Mouse (Mus musculus): ENCODE data around the gene Atg7. TPM values are rescaled to one million over a fixed set of nuclear protein-coding genes. Genes with fewer than 3 reads are reported as not detected.

The Atg7 gene
- total RNA-seq, 2 experiments from 2014 or later = 15.3 to 16.1 TPM

DNA sequence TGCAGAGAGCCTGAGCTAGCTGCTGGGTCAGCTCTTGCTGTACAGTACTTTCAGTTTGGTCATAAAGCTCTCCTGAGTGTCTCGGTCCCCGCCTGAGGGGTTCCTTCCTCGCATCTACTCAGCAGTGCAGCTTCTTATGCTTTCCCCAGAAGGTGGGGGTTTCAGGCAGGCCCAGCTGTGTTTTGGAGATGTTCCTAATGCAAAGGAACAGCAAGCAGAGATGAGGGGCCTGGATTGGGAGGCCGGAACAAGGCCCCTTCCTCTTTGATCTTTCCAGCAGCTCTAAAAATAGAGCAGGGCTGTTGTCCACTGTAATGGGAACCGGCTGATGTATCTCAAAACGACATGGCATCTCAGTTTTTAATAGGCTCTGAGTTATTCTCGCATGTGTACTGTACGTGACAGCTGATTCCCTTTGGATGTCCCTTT lies 82.3 kb downstream of the Atg7 start:
- intact Hi-C loops (cut with DNase I) = loop anchor here (2.0 to 10.0 kb wide), 2 partner anchors 282 to 310 kb away; partner anchors contain the start of gene Tamm41
- no peak for DNase-seq

DNA sequence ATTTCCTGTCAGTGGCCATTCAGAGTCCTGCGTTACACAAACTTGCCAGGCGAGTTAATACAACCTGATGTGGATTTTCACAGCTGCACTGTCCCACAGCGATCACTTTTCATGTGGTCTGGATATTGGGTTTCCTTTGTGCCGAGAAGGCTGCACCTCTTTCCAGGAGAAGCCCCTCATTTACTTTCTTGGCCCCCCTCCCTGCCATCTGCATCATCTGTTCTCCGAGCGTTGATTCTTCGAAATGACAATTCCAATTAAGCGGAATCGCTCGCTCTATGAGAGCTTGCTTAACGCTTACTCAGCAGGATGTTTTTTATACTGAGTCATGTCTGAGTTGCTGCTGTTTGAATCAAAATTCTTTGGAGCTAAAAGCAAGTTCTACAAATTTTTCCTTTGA lies 83.8 kb downstream of the Atg7 start:
- DNase-seq = no peak
- intact Hi-C loops (cut with DNase I) = loop anchor here (10.0 kb wide), 1 partner anchor 308 kb away; the partner anchor contains the start of gene Tamm41

DNA sequence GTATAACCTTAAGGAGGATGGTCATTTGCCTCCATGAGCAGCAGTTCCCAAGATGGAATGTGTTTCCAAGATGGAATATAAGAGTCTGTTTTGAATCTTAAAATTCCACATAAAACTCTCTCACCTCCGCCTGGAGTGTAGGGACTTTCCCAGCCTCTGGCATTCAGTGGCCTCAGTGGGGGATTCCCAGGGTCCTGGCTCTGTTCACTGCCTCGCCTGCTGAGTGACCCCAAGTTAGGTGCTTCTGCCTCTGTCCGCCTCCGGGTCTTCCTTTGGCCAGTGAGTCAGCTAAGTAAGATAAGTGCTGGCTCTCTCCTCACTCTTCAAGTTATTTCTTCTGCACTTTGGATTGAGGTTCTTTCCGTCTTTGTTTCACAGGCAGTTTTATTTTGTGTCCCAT lies 90.3 kb downstream of the Atg7 start:
- DNase-seq = no peak
- intact Hi-C loops (cut with DNase I) = loop anchor here (5.0 kb wide), 1 partner anchor 74 kb away; no protein-coding TSS in a partner anchor

DNA sequence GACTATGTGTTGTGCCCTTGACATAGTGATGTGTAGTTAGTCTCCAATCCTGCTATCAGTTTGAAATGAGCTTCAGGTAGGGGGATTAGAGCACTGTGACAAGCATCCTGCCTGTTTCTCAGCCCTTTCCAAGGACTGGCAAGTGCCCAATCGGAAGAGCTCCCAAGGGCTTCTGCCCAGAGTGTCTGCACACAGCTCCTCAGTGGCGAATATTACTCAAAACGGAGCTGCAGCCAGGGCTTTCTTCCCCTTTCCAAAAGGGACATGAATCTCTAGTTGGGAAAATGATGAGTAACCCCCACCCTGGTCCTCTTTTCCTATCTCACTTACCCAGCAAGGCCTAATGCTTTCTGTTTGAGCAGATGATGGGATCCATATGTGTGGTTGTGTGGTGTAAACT lies 90.8 kb downstream of the Atg7 start:
- DNase-seq = no peak
- intact Hi-C loops (cut with DNase I) = loop anchor here (5.0 kb wide), 1 partner anchor 74 kb away; no protein-coding TSS in a partner anchor

DNA sequence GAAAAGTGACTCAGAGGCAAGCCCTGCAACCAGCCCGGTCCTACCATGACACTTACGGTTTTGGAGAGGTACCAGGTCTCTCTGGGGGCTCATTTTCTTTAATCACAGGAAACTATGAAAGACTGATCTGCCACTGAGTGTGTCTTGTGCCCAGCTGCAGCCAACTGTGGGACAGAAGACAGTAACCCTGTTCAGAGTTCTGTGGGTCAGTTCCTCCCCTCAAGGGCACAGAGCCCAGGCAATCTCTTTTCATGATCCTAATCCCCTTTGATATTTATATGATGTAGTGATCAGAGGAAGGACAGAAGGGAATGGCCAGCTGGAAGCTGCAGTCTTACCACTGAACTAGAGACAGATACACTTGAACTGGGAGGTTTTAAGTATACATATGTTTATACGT lies 92.2 kb downstream of the Atg7 start:
- intact Hi-C loops (cut with DNase I) = no loop called here
- no peak for DNase-seq

DNA sequence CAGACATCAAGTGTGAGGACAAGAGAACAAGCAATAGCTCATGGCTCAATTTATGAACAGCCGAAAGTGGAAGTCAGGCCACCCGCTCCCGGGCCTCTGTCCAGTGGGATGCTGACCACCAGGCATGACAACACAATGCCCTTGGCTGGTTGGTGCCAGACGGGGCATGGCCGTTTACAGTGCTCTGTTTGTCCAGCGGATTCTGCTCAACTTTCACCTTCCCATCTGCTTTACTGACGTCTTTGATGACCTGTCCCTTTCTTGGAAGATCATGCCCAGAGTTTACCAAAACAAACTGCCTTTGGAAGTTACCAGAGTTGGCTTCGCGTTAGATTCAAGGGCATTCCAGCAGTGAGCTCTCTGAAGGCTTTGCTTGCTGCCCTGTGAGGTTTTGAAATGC lies 93.5 kb downstream of the Atg7 start:
- DNase-seq = no peak
- intact Hi-C loops (cut with DNase I) = no loop called here

DNA sequence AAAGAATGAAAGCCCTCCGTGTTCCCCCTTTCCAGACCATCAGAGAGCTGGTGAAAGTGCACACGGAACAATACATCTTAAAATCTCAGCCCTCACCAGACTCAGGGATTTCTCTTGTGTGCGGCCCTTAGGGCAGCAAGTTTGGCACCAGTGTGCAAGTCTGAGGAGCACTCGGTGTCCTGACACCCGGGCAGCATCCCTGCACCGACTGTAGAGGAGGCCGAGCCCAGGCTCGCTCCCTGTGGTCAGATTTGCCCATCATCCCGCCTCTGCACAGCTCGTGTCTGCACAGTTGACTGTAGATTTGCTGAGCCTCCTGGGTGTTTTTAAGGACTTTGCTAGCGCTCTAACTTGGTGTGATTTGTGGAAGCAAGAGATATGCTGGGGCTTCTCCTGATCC lies 94.3 kb downstream of the Atg7 start:
- intact Hi-C loops (cut with DNase I) = no loop called here
- no peak for DNase-seq

DNA sequence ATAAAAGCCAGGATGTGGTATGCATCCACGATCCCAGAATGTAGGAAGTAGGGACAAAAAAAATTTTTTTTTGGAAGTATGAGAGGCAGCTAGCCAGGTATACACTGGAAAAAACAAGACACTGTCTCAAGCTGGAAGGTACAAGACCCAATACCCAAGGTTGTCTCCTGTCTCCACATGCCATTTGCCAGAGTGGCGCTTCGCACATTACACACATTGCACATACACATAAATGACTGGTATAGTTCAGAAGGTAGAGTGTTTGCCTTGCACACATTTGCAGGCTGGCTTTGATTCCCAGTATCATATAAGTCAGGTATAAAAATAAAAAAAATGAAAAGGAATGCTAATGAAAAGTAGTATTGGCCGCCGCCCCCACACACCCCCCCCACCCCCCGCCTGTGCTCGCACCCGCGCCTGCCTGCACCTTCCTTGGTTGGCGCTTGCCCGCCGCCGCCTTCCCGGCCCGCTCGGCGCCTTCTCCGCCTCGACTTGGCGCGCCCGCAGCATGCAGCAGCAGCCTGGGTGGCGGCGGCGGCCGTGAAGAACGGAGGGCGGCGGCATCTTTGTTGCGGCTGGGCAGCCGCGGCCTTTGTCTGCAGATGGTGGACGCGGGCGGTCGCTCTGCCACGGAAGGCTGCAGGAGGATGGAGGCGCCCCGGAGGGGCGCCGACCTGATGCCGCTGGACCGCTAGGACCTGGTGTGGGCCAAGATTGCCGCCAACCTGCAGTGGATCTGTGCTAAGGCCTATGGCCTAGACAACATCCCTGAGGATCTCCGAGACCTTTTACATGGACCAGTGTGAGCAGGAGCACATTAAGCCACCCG lies 95.2 kb downstream of the Atg7 start:
- DNase-seq = no peak
- intact Hi-C loops (cut with DNase I) = no loop called here

DNA sequence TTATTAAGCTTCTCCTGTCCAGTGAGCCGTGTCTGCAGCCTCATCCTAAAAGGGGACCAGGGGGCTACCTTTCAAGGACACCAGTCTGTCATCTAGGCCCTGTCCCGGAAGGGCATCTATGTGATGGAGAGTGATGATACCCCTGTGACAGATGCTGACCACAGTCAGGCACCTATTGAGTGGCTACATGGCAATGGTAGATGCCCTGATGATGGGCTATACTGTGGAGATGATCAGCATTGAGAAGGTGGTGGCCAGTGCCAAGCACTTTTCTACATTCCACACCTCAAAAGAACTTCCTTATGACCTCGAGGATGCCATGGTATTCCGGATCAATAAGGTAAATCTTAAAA lies 95.8 kb downstream of the Atg7 start:
- intact Hi-C loops (cut with DNase I) = no loop called here

DNA sequence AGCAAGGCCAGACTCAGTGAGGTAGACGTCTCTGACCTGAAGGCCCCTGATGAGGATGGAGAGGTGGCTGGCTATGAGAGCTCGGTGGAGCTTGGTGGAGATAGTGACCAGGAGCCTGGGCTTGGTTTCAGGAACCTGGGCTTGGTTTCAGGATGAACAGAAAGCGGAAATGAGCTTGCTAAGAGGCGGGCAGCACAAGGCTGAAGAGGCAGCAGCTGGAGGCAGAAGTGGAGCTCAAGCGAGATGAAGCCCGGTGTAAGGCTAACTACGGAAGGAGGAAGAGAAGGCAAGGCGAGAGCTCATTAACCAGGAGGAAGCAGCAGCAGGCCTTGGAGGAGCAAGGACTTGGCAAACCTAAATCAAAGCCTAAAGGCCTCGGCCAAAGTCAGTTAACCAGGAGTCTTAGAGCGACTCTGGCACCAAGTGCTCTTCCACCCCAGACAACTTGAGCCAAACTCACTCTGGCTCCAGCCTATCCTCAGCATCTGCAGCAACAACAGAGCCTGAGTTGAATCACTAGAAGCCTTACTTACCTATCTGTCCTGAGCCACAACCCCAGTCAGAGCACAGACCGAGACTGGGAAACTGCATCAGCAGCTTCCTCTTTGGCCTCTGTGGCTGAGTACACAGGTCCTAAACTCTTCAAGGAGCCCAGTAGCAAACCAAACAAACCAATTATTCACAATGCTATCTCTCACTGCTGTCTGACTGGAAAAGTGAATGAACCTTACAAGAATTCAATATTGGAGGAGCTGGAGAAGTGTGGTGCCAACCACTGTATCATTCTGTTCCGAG lies 99.5 kb downstream of the Atg7 start:
- intact Hi-C loops (cut with DNase I) = no loop called here
- DNase-seq = no peak

More for the DNA sequence above, 95.8 kb downstream of the Atg7 start:
- DNase-seq = no peak

DNA sequence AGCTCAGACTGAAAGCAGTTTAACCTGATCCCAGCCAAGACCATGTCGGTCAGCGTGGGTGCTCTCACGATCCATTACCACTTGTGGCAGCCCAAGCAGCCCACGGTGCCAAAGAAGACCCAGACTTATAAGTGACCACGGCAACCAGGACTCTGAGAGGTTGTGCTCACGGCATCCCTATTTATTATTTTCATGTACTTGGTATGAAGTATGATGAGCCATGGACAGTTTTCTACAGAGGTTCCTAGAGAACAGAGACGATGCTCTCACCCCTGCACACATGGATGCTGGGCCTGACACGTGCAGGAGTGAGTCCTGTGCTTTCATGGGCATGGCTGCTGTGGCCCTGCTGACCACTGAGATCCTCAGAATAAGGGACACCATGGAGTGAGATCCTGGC lies 100.2 kb downstream of the Atg7 start:
- intact Hi-C loops (cut with DNase I) = no loop called here
- no peak for DNase-seq

DNA sequence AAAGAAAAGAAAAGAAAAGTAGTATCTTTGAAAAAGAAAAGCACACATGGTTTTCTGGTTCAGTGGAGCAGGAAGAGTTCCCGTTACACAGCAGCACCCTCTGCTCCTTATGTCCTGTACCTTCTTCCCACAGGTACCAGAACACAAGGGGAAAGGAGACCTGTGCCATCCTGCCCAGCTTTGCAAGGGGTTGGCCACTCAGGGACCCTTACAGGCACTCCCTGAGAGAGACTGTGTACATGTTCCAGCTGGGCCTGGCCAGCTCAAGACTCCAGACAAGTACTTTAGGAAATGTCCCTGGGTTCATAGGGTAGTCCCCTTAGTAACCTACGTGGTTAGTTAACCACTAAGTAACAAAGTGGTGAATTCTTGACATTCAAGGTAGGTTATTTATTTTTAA lies 100.9 kb downstream of the Atg7 start:
- DNase-seq = no peak
- intact Hi-C loops (cut with DNase I) = no loop called here

DNA sequence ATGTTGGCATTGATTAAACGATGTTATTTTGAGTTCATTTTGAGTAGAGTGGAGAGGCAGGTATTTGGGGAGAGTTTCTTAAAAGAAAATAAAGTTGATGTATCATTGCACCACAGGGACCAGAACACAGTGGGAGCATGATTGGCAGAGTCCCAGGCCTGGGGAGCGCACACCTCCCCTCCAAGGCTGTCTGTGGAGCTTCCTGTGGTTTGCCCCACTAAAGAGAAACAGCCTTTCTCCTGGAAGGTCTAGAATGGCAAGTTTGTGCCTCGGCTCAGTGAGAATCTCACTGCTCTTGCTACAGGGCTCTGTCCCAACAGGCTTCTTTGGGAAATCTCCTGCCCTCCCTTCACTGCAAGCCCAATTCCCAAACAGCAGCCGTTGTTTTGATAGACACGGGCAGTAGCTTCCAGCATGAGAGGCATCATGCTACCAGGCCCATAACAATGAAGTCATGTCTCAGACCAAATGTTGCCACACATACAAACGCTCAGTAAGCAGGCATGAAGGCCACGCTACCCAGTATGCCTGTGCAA lies 103.6 kb downstream of the Atg7 start:
- DNase-seq = no peak
- intact Hi-C loops (cut with DNase I) = no loop called here

DNA sequence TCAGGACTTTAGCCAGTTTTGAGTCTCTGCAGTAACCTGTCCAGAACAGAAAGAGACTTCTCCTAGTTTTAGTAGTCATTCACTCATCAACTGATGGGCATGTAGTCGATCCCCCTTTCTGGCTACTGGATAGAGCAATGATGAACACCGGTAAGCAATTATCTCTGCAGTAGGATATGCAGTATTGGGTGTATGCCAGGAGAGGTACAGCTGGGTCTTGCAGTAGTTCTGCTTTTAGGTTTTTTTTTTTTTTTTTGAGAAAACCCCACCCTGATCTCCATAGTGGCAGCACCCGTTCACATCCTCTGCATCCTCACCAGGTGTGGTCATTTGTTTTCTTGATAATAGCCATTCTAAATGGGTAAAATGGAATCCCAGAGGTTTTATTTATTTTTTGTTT lies 105.5 kb downstream of the Atg7 start:
- DNase-seq = no peak
- intact Hi-C loops (cut with DNase I) = no loop called here

DNA sequence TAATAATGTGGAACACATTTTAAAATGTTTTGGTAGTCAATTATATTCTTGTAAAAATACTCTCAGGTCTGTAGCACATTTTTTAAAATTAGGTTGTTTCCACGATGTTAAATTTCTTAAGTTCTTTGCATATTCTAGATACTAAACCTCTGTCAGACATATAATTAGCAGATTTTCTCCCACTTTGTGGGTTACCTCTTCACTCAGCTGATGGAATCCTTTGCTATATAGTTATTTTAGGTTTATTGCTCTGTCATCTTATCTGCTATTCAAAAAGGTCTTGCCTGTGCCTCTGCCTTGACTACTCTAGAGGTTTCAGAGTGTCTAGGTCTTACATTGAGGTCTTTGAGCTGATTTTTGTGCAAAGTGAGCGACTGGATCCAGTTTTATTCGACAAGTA lies 106.0 kb downstream of the Atg7 start:
- DNase-seq = no peak
- intact Hi-C loops (cut with DNase I) = no loop called here

DNA sequence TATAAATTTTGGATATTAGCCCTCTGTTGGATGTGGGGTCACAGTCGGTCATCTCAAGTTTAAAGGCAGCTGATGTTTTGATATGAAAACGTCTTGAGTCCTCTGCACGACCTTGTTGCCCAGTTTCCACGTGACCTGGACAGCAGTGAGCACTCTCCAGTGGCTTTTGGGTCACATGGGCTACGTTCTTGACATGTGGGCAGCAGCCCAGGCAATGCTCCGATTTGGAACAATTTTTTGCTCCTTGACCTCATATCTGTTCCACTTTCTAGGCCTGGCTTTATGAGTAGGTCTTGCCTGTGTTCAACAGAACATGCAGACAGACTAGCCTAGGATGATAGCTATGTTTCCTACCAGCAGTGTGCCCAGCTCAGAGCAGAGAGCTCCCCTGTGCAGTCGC lies 115.9 kb downstream of the Atg7 start:
- DNase-seq = no peak
- intact Hi-C loops (cut with DNase I) = no loop called here

DNA sequence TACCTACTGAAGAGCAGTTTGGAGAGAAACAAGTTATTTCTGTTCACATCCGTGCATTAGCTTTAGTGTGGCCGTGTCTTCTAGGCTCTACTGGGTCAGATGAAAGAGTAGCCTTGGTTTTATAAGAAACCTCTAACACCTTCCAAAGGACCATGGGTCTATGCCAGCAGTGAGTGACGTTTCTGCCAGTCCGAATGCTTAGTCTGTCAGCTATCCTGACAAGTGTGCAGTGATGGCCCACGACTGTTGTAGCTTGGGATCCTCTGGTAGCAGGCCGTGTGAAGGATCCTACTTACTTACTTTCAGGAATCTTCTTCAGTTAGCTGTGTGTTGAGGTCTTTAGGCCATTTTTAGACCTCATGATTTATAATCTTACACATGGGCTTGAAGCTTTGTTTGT lies 123.4 kb downstream of the Atg7 start:
- intact Hi-C loops (cut with DNase I) = no loop called here
- DNase-seq = no peak

DNA sequence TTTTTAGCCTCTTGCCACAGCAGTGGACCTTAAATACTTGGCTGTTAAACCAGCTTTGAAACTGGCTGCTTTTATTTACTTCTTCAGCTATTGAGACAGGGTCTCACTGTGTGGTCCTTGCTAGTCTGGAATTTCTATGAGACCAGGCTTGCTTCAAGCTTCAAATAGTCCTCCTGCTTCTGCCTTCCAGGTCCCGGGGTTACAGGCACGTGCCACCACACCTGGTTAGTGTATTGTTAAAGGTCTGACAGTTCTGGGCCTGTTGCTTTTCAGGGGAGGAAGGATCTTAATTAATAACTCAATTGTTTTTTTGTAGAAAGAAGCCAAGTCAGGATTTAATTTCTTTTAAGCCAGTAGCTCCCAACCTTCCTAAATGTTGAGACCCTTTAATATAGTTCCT lies 124.8 kb downstream of the Atg7 start:
- DNase-seq = no peak
- intact Hi-C loops (cut with DNase I) = no loop called here

DNA sequence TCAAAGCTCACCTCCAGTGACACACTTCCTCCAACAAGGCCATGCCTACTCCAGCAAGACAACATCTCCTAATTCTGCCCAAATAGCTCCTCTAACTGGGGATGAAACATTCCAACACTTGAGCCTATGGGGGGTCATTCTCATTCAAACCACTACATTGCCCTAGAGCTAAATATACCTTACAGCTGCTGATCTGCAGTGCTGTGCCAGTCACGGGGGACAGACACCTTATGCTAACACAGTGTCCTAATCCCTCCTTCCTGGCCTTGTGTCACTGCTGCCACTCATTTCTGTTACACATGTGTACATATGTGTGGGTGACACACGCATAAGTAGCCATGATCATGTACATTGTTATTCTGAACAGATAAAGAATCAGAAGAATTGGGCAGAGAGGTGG lies 127.4 kb downstream of the Atg7 start:
- intact Hi-C loops (cut with DNase I) = no loop called here

DNA sequence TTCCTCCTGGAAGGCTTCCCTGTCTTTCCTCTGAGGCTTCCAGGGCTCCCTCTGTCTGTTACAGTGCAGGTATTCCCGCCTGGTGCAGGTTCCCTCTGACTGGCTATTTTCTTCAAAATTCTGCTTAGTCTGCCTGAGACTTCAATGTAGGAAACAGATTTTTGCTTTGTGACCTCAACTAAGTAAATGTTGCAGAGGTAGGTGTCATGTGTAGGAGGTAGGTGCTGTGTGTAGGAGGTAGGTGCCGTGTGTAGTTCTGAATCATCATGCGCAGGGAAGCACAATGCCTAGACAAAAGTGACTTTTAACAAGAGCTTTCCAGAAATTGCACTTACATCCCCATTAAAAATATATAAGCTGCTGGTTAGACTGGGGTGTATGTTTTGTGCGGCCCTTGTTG lies 128.6 kb downstream of the Atg7 start:
- intact Hi-C loops (cut with DNase I) = no loop called here

More for the DNA sequence above, 127.4 kb downstream of the Atg7 start:
- DNase-seq = peak in 1 of 2 experiments; percentile 14

DNA sequence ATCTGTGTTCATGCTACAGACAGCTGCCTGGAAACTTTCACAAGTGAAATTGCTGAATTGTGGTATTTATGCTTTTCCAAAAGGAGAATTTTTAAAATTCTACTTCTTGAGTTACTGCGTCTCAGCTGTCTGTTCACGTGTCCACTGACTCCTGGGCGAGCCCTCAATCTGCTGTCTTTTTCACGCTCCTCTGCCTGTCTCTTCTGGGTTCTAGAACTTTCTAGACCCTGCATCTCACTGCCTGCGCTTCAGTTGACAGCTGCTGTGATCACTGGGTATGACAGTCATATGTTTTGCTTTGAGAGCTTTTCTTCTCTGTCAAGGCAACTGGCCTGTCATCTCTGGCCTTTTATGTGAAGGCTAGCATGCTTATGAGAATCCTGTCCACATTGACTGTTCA lies 132.3 kb downstream of the Atg7 start:
- intact Hi-C loops (cut with DNase I) = no loop called here
- no peak for DNase-seq

More for the DNA sequence above, 128.6 kb downstream of the Atg7 start:
- DNase-seq = no peak

DNA sequence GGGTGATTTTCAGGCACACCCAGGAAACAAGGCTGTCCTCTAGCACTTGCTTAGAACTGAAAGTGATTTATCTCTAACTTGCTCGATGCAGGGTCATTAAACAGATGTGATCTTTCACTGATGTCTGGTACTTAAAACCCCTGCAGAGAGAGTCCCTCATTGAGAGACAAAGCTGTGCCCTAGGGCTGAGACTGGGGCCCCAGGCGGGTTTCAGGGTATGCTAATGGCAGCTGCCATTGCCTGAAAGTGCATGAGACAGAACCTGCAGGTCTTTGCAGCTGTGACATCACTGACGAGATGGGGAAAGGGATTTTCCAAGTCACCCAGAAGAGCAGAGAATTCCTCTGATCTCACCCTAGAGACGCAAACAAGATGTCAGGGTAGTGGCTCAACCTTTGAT lies 135.0 kb downstream of the Atg7 start:
- DNase-seq = no peak
- intact Hi-C loops (cut with DNase I) = no loop called here

Data from heart, postnatal 10 days (tissue).